Mouse (Mus musculus) midbrain, embryonic 15.5 days (tissue): ENCODE results near the gene Tgoln1. TPM values are rescaled to one million over a fixed set of nuclear protein-coding genes. Genes with fewer than 3 reads are reported as not detected.

Experiments
- ATAC-seq: fragments of 200-750 bp; cut with Nextera tagmentation; replicated peaks from 2 replicates; pipeline ENCODE4 v1.8.0; 2017; ENCODE audit warnings: moderate TSS enrichment
- H3K27ac ChIP-seq: fragments of 300-500 bp; sonication (generic); 2 replicates; pipeline ENCODE4 v1.5.1; 2015; ENCODE audit warnings: mild to moderate bottlenecking, inconsistent platforms
- H3K27me3 ChIP-seq: fragments of 300-500 bp; sonication (generic); replicated peaks from 2 replicates; pipeline ENCODE4 v1.6.1; 2015; ENCODE audit warnings: inconsistent platforms
- H3K36me3 ChIP-seq: fragments of 300-500 bp; sonication (generic); replicated peaks from 2 replicates; pipeline ENCODE4 v1.6.1; 2015; ENCODE audit warnings: inconsistent platforms
- H3K4me1 ChIP-seq: fragments of 300-500 bp; sonication (generic); 2 replicates; pipeline ENCODE4 v1.6.1; 2015; ENCODE audit warnings: inconsistent platforms
- H3K4me2 ChIP-seq: fragments of 300-500 bp; sonication (generic); 2 replicates; pipeline ENCODE4 v1.6.1; 2015; ENCODE audit warnings: inconsistent platforms, mild to moderate bottlenecking, moderate library complexity
- H3K4me3 ChIP-seq: fragments of 300-500 bp; sonication (generic); 2 replicates; pipeline ENCODE4 v1.5.1; 2015; ENCODE audit warnings: mild to moderate bottlenecking, inconsistent platforms
- H3K9ac ChIP-seq: fragments of 300-500 bp; sonication (generic); 2 replicates; pipeline ENCODE4 v1.6.1; 2015; ENCODE audit warnings: mild to moderate bottlenecking, inconsistent platforms
- H3K9me3 ChIP-seq: fragments of 300-500 bp; sonication (generic); 2 replicates; pipeline ENCODE4 v1.6.1; 2016; ENCODE audit warnings: inconsistent platforms
- WGBS: fragments of 180-500 bp; shearing (Covaris S2); methylation state at CpG from one replicate; pipeline ENCODE4 v1.1.7; 2015; ENCODE audit warnings: mixed read lengths; 5-methylcytosine and 5-hydroxymethylcytosine counted together
- polyA plus RNA-seq: library from polyadenylated mRNA; unstranded; fragments of >200 nt; fragmentation: Nextera tagmentation; extraction: Ambion mirVana; gene quantifications from 2 replicates; pipeline ENCODE4 v1.2.1, GENCODE M21; 2015

Gene Tgoln1
- polyA plus RNA-seq: 38.0 and 38.7 TPM in 2 replicates

- peak within 1 kb of the TSS; percentile 73 for H3K4me3 ChIP-seq
- H3K4me2 ChIP-seq: peak within 1 kb of the TSS; percentile 97
- H3K27ac ChIP-seq: peak within 1 kb of the TSS; percentile 93
- 0 out of 2 replicates have a peak, but pooled peaks cover 8% of the 10 kb centered on the region for H3K36me3 ChIP-seq
- peak within 1 kb of the TSS; percentile 79 for H3K9ac ChIP-seq
- H3K27me3 ChIP-seq: no peaks in the 10 kb centered on the region
- peaks cover 37% of the 10 kb centered on the region for H3K4me1 ChIP-seq
- ATAC-seq: peak; percentile 98
- WGBS: under 1% methylated on average over 41 of the region's 41 CpGs
- H3K9me3 ChIP-seq: no peaks in the 10 kb centered on the region
These were observed at the start of gene Tgoln1 for GRCm38 (mm10) chr6:72616643-72617288. Gene Tgoln1 (minus strand): TSS chr6:72617000.

- no peak overlapping the region for H3K9ac ChIP-seq
- WGBS: 81% methylated on average over 8 of the region's 8 CpGs
- no peaks in the 10 kb centered on the region for H3K4me1 ChIP-seq
- no peaks in the 10 kb centered on the region for H3K36me3 ChIP-seq
- no peak overlapping the region for H3K4me3 ChIP-seq
- no peaks in the 10 kb centered on the region for H3K9me3 ChIP-seq
- H3K27ac ChIP-seq: no peak overlapping the region
- no peaks in the 10 kb centered on the region for H3K27me3 ChIP-seq
- no peak overlapping the region for H3K4me2 ChIP-seq
- no peak for ATAC-seq
These were observed 47.5 kb upstream of the Tgoln1 start for GRCm38 (mm10) chr6:72664290-72664689.

GRCm38 (mm10) chr6:72663000-72663399, 46.2 kb upstream of the Tgoln1 start:
- Histone ChIP-seq H3K27ac (no peak overlapping the region), H3K9ac (no peak overlapping the region), H3K9me3 (no peaks in the 10 kb centered on the region), H3K4me2 (no peak overlapping the region), H3K4me1 (no peaks in the 10 kb centered on the region), H3K4me3 (no peak overlapping the region), H3K27me3 (no peaks in the 10 kb centered on the region), H3K36me3 (no peaks in the 10 kb centered on the region)
- WGBS: 26% methylated on average over 1 of the region's 1 CpGs
- ATAC-seq: no peak

- ATAC-seq: no peak
- Histone ChIP-seq H3K9me3 (no peaks in the 10 kb centered on the region), H3K4me2 (no peak overlapping the region), H3K4me1 (peaks cover 8% of the 10 kb centered on the region), H3K27ac (no peak overlapping the region), H3K27me3 (no peaks in the 10 kb centered on the region), H3K36me3 (no peaks in the 10 kb centered on the region), H3K9ac (no peak overlapping the region), H3K4me3 (no peak overlapping the region)
- WGBS: 80% methylated on average over 6 of the region's 6 CpGs
These were observed 43.6 kb upstream of the Tgoln1 start for GRCm38 (mm10) chr6:72660391-72660720.

- no peak overlapping the region for H3K4me2 ChIP-seq
- no peak overlapping the region for H3K9ac ChIP-seq
- H3K4me3 ChIP-seq: no peak overlapping the region
- H3K27me3 ChIP-seq: no peaks in the 10 kb centered on the region
- no peaks in the 10 kb centered on the region for H3K9me3 ChIP-seq
- H3K27ac ChIP-seq: no peak overlapping the region
- ATAC-seq: no peak
- WGBS: 89% methylated on average over 8 of the region's 8 CpGs
- no peaks in the 10 kb centered on the region for H3K36me3 ChIP-seq
- peaks cover 12% of the 10 kb centered on the region for H3K4me1 ChIP-seq
These were observed 43.1 kb upstream of the Tgoln1 start for GRCm38 (mm10) chr6:72659717-72660390.

GRCm38 (mm10) chr6:72658006-72658405, 41.2 kb upstream of the Tgoln1 start:
- no peaks in the 10 kb centered on the region for H3K9me3 ChIP-seq
- 63% methylated on average over 3 of the region's 3 CpGs for WGBS
- no peaks in the 10 kb centered on the region for H3K36me3 ChIP-seq
- H3K4me3 ChIP-seq: no peak overlapping the region
- no peak overlapping the region for H3K9ac ChIP-seq
- no peak overlapping the region for H3K27ac ChIP-seq
- no peak for ATAC-seq
- H3K4me2 ChIP-seq: no peak overlapping the region
- H3K27me3 ChIP-seq: no peaks in the 10 kb centered on the region
- H3K4me1 ChIP-seq: peaks cover 12% of the 10 kb centered on the region

GRCm38 (mm10) chr6:72656053-72656442, 39.2 kb upstream of the Tgoln1 start:
- Histone ChIP-seq H3K27ac (no peak overlapping the region), H3K9ac (no peak overlapping the region), H3K4me2 (no peak overlapping the region), H3K4me3 (no peak overlapping the region), H3K27me3 (no peaks in the 10 kb centered on the region), H3K4me1 (peaks cover 12% of the 10 kb centered on the region), H3K36me3 (no peaks in the 10 kb centered on the region), H3K9me3 (no peaks in the 10 kb centered on the region)
- 93% methylated on average over 7 of the region's 7 CpGs for WGBS
- ATAC-seq: no peak

GRCm38 (mm10) chr6:72655309-72656052, 38.7 kb upstream of the Tgoln1 start:
- ATAC-seq: peak; percentile 92
- H3K4me2 ChIP-seq: peak overlapping the region; percentile 56
- peak overlapping the region; percentile 38 for H3K9ac ChIP-seq
- H3K36me3 ChIP-seq: no peaks in the 10 kb centered on the region
- peaks cover 12% of the 10 kb centered on the region for H3K4me1 ChIP-seq
- peak overlapping the region; percentile 70 for H3K27ac ChIP-seq
- H3K9me3 ChIP-seq: no peaks in the 10 kb centered on the region
- WGBS: 32% methylated on average over 20 of the region's 20 CpGs
- H3K4me3 ChIP-seq: peak overlapping the region; percentile 39
- no peaks in the 10 kb centered on the region for H3K27me3 ChIP-seq

- 0 out of 2 replicates have a peak overlapping the region, but pooled peaks have one; percentile 70 for H3K27ac ChIP-seq
- peaks cover 12% of the 10 kb centered on the region for H3K4me1 ChIP-seq
- no peaks in the 10 kb centered on the region for H3K36me3 ChIP-seq
- H3K9me3 ChIP-seq: no peaks in the 10 kb centered on the region
- H3K9ac ChIP-seq: no peak overlapping the region
- no peak overlapping the region for H3K4me3 ChIP-seq
- ATAC-seq: no peak
- 93% methylated on average over 6 of the region's 6 CpGs for WGBS
- H3K27me3 ChIP-seq: no peaks in the 10 kb centered on the region
- no peak overlapping the region for H3K4me2 ChIP-seq
These were observed 37.6 kb upstream of the Tgoln1 start for GRCm38 (mm10) chr6:72654355-72654754.

GRCm38 (mm10) chr6:72653419-72653818, 36.6 kb upstream of the Tgoln1 start:
- Histone ChIP-seq H3K36me3 (no peaks in the 10 kb centered on the region), H3K9ac (no peak overlapping the region), H3K27ac (no peak overlapping the region), H3K27me3 (no peaks in the 10 kb centered on the region), H3K4me3 (no peak overlapping the region), H3K4me2 (no peak overlapping the region), H3K4me1 (peaks cover 12% of the 10 kb centered on the region), H3K9me3 (no peaks in the 10 kb centered on the region)
- no peak; the same call in 1 of the 2 replicates for ATAC-seq
- WGBS: 48% methylated on average over 7 of the region's 7 CpGs

- Histone ChIP-seq H3K4me2 (no peak overlapping the region), H3K9me3 (no peaks in the 10 kb centered on the region), H3K36me3 (no peaks in the 10 kb centered on the region), H3K4me3 (no peak overlapping the region), H3K27ac (no peak overlapping the region), H3K27me3 (no peaks in the 10 kb centered on the region), H3K9ac (no peak overlapping the region), H3K4me1 (peaks cover 5% of the 10 kb centered on the region)
- WGBS: 80% methylated on average over 10 of the region's 10 CpGs
- ATAC-seq: no peak
These were observed 33.6 kb upstream of the Tgoln1 start for GRCm38 (mm10) chr6:72650338-72650851.

GRCm38 (mm10) chr6:72648002-72648595, 31.3 kb upstream of the Tgoln1 start:
- Histone ChIP-seq H3K4me3 (no peak overlapping the region), H3K4me1 (no peaks in the 10 kb centered on the region), H3K9me3 (no peaks in the 10 kb centered on the region), H3K36me3 (no peaks in the 10 kb centered on the region), H3K27ac (no peak overlapping the region), H3K27me3 (no peaks in the 10 kb centered on the region), H3K4me2 (no peak overlapping the region), H3K9ac (no peak overlapping the region)
- WGBS: 63% methylated on average over 12 of the region's 12 CpGs
- no peak for ATAC-seq
